Mouse (Mus musculus): ENCODE measurements around the gene Dzip1l. TPM values are rescaled to one million over a fixed set of nuclear protein-coding genes. Genes with fewer than 3 reads are reported as not detected.
A peak's percentile ranks its signal among the peaks of the same experiment; 100 is the strongest.

The Dzip1l gene
- polyA plus RNA-seq, 1 experiment, result 0.50 TPM

- no peak overlapping the region for H3K4me3 ChIP-seq (replicated peaks)
- no peaks in the 10 kb centered on the region for H3K9me3 ChIP-seq
- H3K27me3 ChIP-seq (replicated peaks), result peaks cover 3% of the 10 kb centered on the region
- H3K36me3 ChIP-seq (replicated peaks; ENCODE audit: low read length), result no peaks in the 10 kb centered on the region
- TF ChIP-seq GATA1 (IDR thresholded peaks at IDR 0.05; ENCODE audit: borderline replicate concordance, low read length) (no peak), FLI1 (IDR thresholded peaks at IDR 0.05; ENCODE audit: low read length) (no peak)
- H3K4me1 ChIP-seq, result no peaks in the 10 kb centered on the region
These were observed 10.7 kb downstream of the Dzip1l start for GRCm38 (mm10) chr9:99639957-99640356.

- H3K27me3 ChIP-seq (replicated peaks), result no peaks in the 10 kb centered on the region
- no peak overlapping the region for H3K4me3 ChIP-seq (replicated peaks)
- no peaks in the 10 kb centered on the region for H3K4me1 ChIP-seq
- H3K9me3 ChIP-seq, result no peaks in the 10 kb centered on the region
- no peaks in the 10 kb centered on the region for H3K36me3 ChIP-seq (replicated peaks; ENCODE audit: low read length)
- TF ChIP-seq GATA1 (IDR thresholded peaks at IDR 0.05; ENCODE audit: borderline replicate concordance, low read length) (no peak), FLI1 (IDR thresholded peaks at IDR 0.05; ENCODE audit: low read length) (no peak)
These were observed 16.1 kb downstream of the Dzip1l start for GRCm38 (mm10) chr9:99645416-99645815.

- Histone ChIP-seq H3K27me3 (replicated peaks) (no peaks in the 10 kb centered on the region), H3K9me3 (no peaks in the 10 kb centered on the region; the same call in 1 of the 2 replicates), H3K36me3 (replicated peaks; ENCODE audit: low read length) (no peaks in the 10 kb centered on the region), H3K4me1 (no peaks in the 10 kb centered on the region), H3K4me3 (replicated peaks) (no peak overlapping the region)
- TF ChIP-seq FLI1 (IDR thresholded peaks at IDR 0.05; ENCODE audit: low read length) (no peak), GATA1 (IDR thresholded peaks at IDR 0.05; ENCODE audit: borderline replicate concordance, low read length) (no peak)
These were observed 16.8 kb downstream of the Dzip1l start for GRCm38 (mm10) chr9:99646102-99646501.

- Histone ChIP-seq H3K27me3 (replicated peaks) (peaks cover 2% of the 10 kb centered on the region), H3K9me3 (no peaks in the 10 kb centered on the region), H3K4me3 (replicated peaks) (no peak overlapping the region), H3K4me1 (no peaks in the 10 kb centered on the region), H3K36me3 (replicated peaks; ENCODE audit: low read length) (no peaks in the 10 kb centered on the region)
- TF ChIP-seq GATA1 (IDR thresholded peaks at IDR 0.05; ENCODE audit: borderline replicate concordance, low read length) (no peak), FLI1 (IDR thresholded peaks at IDR 0.05; ENCODE audit: low read length) (no peak)
These were observed 31.5 kb downstream of the Dzip1l start for GRCm38 (mm10) chr9:99660756-99661155.

GRCm38 (mm10) chr9:99661606-99662166 lies 32.4 kb downstream of the Dzip1l start:
- H3K27me3 ChIP-seq (replicated peaks), result peaks cover 2% of the 10 kb centered on the region
- H3K4me1 ChIP-seq, result no peaks in the 10 kb centered on the region
- H3K9me3 ChIP-seq, result no peaks in the 10 kb centered on the region
- TF ChIP-seq FLI1 (IDR thresholded peaks at IDR 0.05; ENCODE audit: low read length), result no peak
- no peak for TF ChIP-seq GATA1 (IDR thresholded peaks at IDR 0.05; ENCODE audit: borderline replicate concordance, low read length)
- H3K36me3 ChIP-seq (replicated peaks; ENCODE audit: low read length), result no peaks in the 10 kb centered on the region
- H3K4me3 ChIP-seq (replicated peaks), result no peak overlapping the region

GRCm38 (mm10) chr9:99662406-99662805 lies 33.1 kb downstream of the Dzip1l start:
- H3K9me3 ChIP-seq, result no peaks in the 10 kb centered on the region
- no peak overlapping the region for H3K4me3 ChIP-seq (replicated peaks)
- H3K27me3 ChIP-seq (replicated peaks), result peaks cover 2% of the 10 kb centered on the region
- TF ChIP-seq FLI1 (IDR thresholded peaks at IDR 0.05; ENCODE audit: low read length), result no peak
- no peak for TF ChIP-seq GATA1 (IDR thresholded peaks at IDR 0.05; ENCODE audit: borderline replicate concordance, low read length)
- H3K36me3 ChIP-seq (replicated peaks; ENCODE audit: low read length), result no peaks in the 10 kb centered on the region
- H3K4me1 ChIP-seq, result no peaks in the 10 kb centered on the region

GRCm38 (mm10) chr9:99662887-99663286 lies 33.6 kb downstream of the Dzip1l start:
- no peaks in the 10 kb centered on the region for H3K4me1 ChIP-seq
- H3K36me3 ChIP-seq (replicated peaks; ENCODE audit: low read length), result no peaks in the 10 kb centered on the region
- TF ChIP-seq FLI1 (IDR thresholded peaks at IDR 0.05; ENCODE audit: low read length) (no peak), GATA1 (IDR thresholded peaks at IDR 0.05; ENCODE audit: borderline replicate concordance, low read length) (no peak)
- H3K9me3 ChIP-seq, result no peaks in the 10 kb centered on the region
- H3K27me3 ChIP-seq (replicated peaks), result peaks cover 2% of the 10 kb centered on the region
- H3K4me3 ChIP-seq (replicated peaks), result no peak overlapping the region

GRCm38 (mm10) chr9:99667596-99667995 lies 38.3 kb downstream of the Dzip1l start:
- no peak for TF ChIP-seq FLI1 (IDR thresholded peaks at IDR 0.05; ENCODE audit: low read length)
- no peak for TF ChIP-seq GATA1 (IDR thresholded peaks at IDR 0.05; ENCODE audit: borderline replicate concordance, low read length)
- H3K36me3 ChIP-seq (replicated peaks; ENCODE audit: low read length), result no peaks in the 10 kb centered on the region
- H3K9me3 ChIP-seq, result peaks cover 18% of the 10 kb centered on the region
- no peaks in the 10 kb centered on the region for H3K27me3 ChIP-seq (replicated peaks)
- no peaks in the 10 kb centered on the region; the same call in 1 of the 2 replicates for H3K4me1 ChIP-seq
- H3K4me3 ChIP-seq (replicated peaks), result no peak overlapping the region

- peaks cover 2% of the 10 kb centered on the region for H3K27me3 ChIP-seq (replicated peaks)
- TF ChIP-seq GATA1 (IDR thresholded peaks at IDR 0.05; ENCODE audit: borderline replicate concordance, low read length) (no peak), FLI1 (IDR thresholded peaks at IDR 0.05; ENCODE audit: low read length) (no peak)
- peaks cover 18% of the 10 kb centered on the region for H3K9me3 ChIP-seq
- H3K4me3 ChIP-seq (replicated peaks), result no peak overlapping the region
- H3K36me3 ChIP-seq (replicated peaks; ENCODE audit: low read length), result no peaks in the 10 kb centered on the region
- no peaks in the 10 kb centered on the region; the same call in 1 of the 2 replicates for H3K4me1 ChIP-seq
These were observed 42.3 kb downstream of the Dzip1l start for GRCm38 (mm10) chr9:99671603-99672002.

GRCm38 (mm10) chr9:99675714-99676113 lies 46.4 kb downstream of the Dzip1l start:
- H3K36me3 ChIP-seq (replicated peaks; ENCODE audit: low read length), result no peaks in the 10 kb centered on the region
- H3K9me3 ChIP-seq, result no peaks in the 10 kb centered on the region
- peaks cover 2% of the 10 kb centered on the region for H3K27me3 ChIP-seq (replicated peaks)
- peak overlapping the region; percentile 10 for H3K4me3 ChIP-seq (replicated peaks)
- no peaks in the 10 kb centered on the region; the same call in 1 of the 2 replicates for H3K4me1 ChIP-seq
- TF ChIP-seq GATA1 (IDR thresholded peaks at IDR 0.05; ENCODE audit: borderline replicate concordance, low read length), result no peak
- no peak for TF ChIP-seq FLI1 (IDR thresholded peaks at IDR 0.05; ENCODE audit: low read length)
